Comparison of ENCODE assay signal across 15 mouse cellular contexts in the genomic region with DNA sequence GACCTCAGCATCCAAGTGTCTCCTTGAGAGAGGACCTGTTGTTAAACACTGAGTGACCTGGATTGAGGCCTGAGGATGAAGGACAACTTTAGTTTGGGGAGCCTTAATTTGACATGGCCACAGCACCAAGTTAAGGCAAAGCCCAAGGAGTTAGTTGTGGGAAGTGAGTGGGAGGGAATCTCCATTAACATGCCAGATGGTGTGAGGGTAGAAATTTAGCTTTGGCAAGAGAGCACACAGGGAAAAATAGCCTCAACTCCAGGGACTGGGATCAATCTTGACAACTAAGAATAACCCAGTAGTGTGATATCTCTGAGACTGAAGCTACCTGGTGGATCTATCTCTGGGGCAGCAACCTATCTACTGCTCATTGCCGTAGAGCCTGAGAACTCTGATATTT.
"Had no signal": no experiment of that assay in that cellular context is flagged by ENCODE, and none has a peak within 500 bp of the region (broad histone marks: within the 10 kb centered on the region; RNA-seq: fewer than 3 reads in every experiment).

No protein-coding gene starts in this region.

- H3K9ac ChIP-seq: liver, embryonic 12.5 days; lung, embryonic 14.5 days; neural tube, embryonic 15.5 days had no signal

- H3K4me2 ChIP-seq: liver, embryonic 12.5 days; lung, embryonic 14.5 days; neural tube, embryonic 15.5 days had no signal

- H3K36me3 ChIP-seq: limb, embryonic 10.5 days; liver, embryonic 12.5 days; midbrain, embryonic 10.5 days; neural tube, embryonic 15.5 days had no signal

- H3K27me3 ChIP-seq: liver, embryonic 12.5 days; neural tube, embryonic 15.5 days had no signal

- ATAC-seq: intestine, postnatal 0 days; liver, embryonic 12.5 days had no signal

- H3K27ac ChIP-seq: limb, embryonic 10.5 days; liver, embryonic 12.5 days; midbrain, embryonic 10.5 days; neural tube, embryonic 15.5 days had no signal

- DNase-seq: kidney, adult 8-10 months; kidney, postnatal 25 days; lung, embryonic 14.5 days; lung, postnatal 10 days; lung, postnatal 4 days; midbrain, embryonic 14.5 days; right cerebral cortex, postnatal 14 days; thymus, adult 18-20 months; thymus, postnatal 14 days had no signal

- H3K4me1 ChIP-seq: limb, embryonic 10.5 days; liver, embryonic 12.5 days; midbrain, embryonic 10.5 days; neural tube, embryonic 15.5 days had no signal

- H3K4me3 ChIP-seq: limb, embryonic 10.5 days; liver, embryonic 12.5 days; midbrain, embryonic 10.5 days; myocyte; neural tube, embryonic 15.5 days had no signal

- H3K9me3 ChIP-seq: limb, embryonic 10.5 days; liver, embryonic 12.5 days; midbrain, embryonic 10.5 days; neural tube, embryonic 15.5 days had no signal
